Mouse (Mus musculus) MEL (cell line): ENCODE results near the gene Slc39a2. TPM values are rescaled to one million over a fixed set of nuclear protein-coding genes. Genes with fewer than 3 reads are reported as not detected.

Experiments
- DNase-seq: peaks from one replicate; pipeline ENCODE4 v3.0.0; 2011; ENCODE audit warnings: low read depth, low spot score
- H3K27ac ChIP-seq: 2 replicates; pipeline ENCODE4 v1.5.1; 2012; ENCODE audit warnings: low read depth, mild to moderate bottlenecking, control low read depth, low read length, moderate library complexity; ENCODE audit not compliant: control insufficient read depth
- H3K27me3 ChIP-seq, 2 experiments: fragments of 150-350 bp in 1 of 2; sonication (generic) in 1 of 2; 2 replicates each; pipeline ENCODE4 v1.6.1; 2012; ENCODE audit warnings: low read length in 2 of 2, mild to moderate bottlenecking in 2 of 2, improper control_type of control experiment in 1 of 2, moderate library complexity in 1 of 2; ENCODE audit not compliant: insufficient read depth in 2 of 2, control insufficient read depth in 1 of 2
- H3K36me3 ChIP-seq, 2 experiments: 2 replicates each; pipeline ENCODE4 v1.6.1; 2012 to 2014; ENCODE audit warnings: low read length in 2 of 2, improper control_type of control experiment in 1 of 2, inconsistent platforms in 1 of 2, mild to moderate bottlenecking in 1 of 2; ENCODE audit not compliant: insufficient read depth in 2 of 2, control insufficient read depth in 1 of 2
- H3K4me1 ChIP-seq, 2 experiments: fragments of 150-350 bp in 1 of 2; sonication (generic) in 1 of 2; 2 replicates each; pipeline ENCODE4 v1.6.1; 2012; ENCODE audit warnings: low read length in 2 of 2, improper control_type of control experiment in 1 of 2, mild to moderate bottlenecking in 1 of 2; ENCODE audit not compliant: insufficient read depth in 2 of 2, control insufficient read depth in 1 of 2
- H3K4me3 ChIP-seq, 2 experiments: fragments of 150-350 bp in 1 of 2; sonication (generic) in 1 of 2; 2 replicates each; pipeline ENCODE4 v1.5.1; 2012; ENCODE audit warnings: low read depth in 2 of 2, low read length in 2 of 2, mild to moderate bottlenecking in 2 of 2, moderate library complexity in 2 of 2, control low read depth in 1 of 2, improper control_type of control experiment in 1 of 2; ENCODE audit not compliant: control insufficient read depth in 1 of 2, insufficient read depth in 1 of 2
- H3K79me2 ChIP-seq: 2 replicates; pipeline ENCODE4 v1.6.1; 2012; ENCODE audit warnings: mild to moderate bottlenecking, low read length, moderate library complexity; ENCODE audit not compliant: control insufficient read depth, poor library complexity, insufficient read depth
- H3K9ac ChIP-seq: 2 replicates; pipeline ENCODE4 v1.6.1; 2012; ENCODE audit warnings: low read depth, mild to moderate bottlenecking, control low read depth, low read length, moderate library complexity; ENCODE audit not compliant: control insufficient read depth, poor library complexity, severe bottlenecking
- H3K9me3 ChIP-seq: fragments of 150-350 bp; sonication (generic); replicated peaks from 2 replicates; pipeline ENCODE4 v1.6.1; 2012; ENCODE audit warnings: mild to moderate bottlenecking, low read length, improper control_type of control experiment, moderate library complexity; ENCODE audit not compliant: insufficient read depth
- BHLHE40 ChIP-seq: IDR thresholded peaks from 2 replicates; pipeline ENCODE4 v1.6.1; 2012; ENCODE audit warnings: low read depth, mild to moderate bottlenecking, inconsistent platforms, low read length, improper control_type of control experiment, borderline replicate concordance
- CHD1 ChIP-seq: IDR thresholded peaks from 2 replicates; pipeline ENCODE4 v1.6.1; 2012; ENCODE audit warnings: low read depth, mild to moderate bottlenecking, inconsistent platforms, low read length, improper control_type of control experiment
- CHD2 ChIP-seq: IDR thresholded peaks from 2 replicates; pipeline ENCODE4 v1.6.1; 2011; ENCODE audit warnings: low read length, improper control_type of control experiment
- ELF1 ChIP-seq: IDR thresholded peaks from 2 replicates; pipeline ENCODE4 v1.6.1; 2014; ENCODE audit warnings: low read depth, mild to moderate bottlenecking, inconsistent platforms, low read length, improper control_type of control experiment, moderate library complexity
- ETS1 ChIP-seq: IDR thresholded peaks from 2 replicates; pipeline ENCODE4 v1.6.1; 2012; ENCODE audit warnings: low read depth, mild to moderate bottlenecking, inconsistent platforms, low read length, improper control_type of control experiment, moderate library complexity
- GATA1 ChIP-seq: IDR thresholded peaks from 2 replicates; pipeline ENCODE4 v1.6.1; 2011; ENCODE audit warnings: low read depth, low read length, improper control_type of control experiment
- KAT2A ChIP-seq: conservative IDR thresholded peaks from 2 replicates; pipeline ENCODE4 v1.6.1; 2012; ENCODE audit warnings: low read depth, low read length, improper control_type of control experiment, inconsistent platforms
- MAZ ChIP-seq: IDR thresholded peaks from 2 replicates; pipeline ENCODE4 v1.6.1; 2012; ENCODE audit warnings: low read depth, mild to moderate bottlenecking, inconsistent platforms, low read length, improper control_type of control experiment
- MYB ChIP-seq: IDR thresholded peaks from 2 replicates; pipeline ENCODE4 v1.6.1; 2011; ENCODE audit warnings: mild to moderate bottlenecking, low read depth, low read length, improper control_type of control experiment
- NELFE ChIP-seq: IDR thresholded peaks from 2 replicates; pipeline ENCODE4 v1.6.1; 2011; ENCODE audit warnings: low read depth, low read length, improper control_type of control experiment
- POLR2A ChIP-seq, 2 experiments: IDR thresholded peaks; 2 replicates each; pipeline ENCODE4 v1.6.1; 2011 to 2012; ENCODE audit warnings: low read length in 2 of 2, mild to moderate bottlenecking in 2 of 2, control low read depth in 1 of 2, improper control_type of control experiment in 1 of 2, low read depth in 1 of 2, moderate library complexity in 1 of 2; ENCODE audit not compliant: control insufficient read depth in 1 of 2, insufficient read depth in 1 of 2, poor library complexity in 1 of 2
- POLR2AphosphoS5 ChIP-seq: IDR thresholded peaks from 2 replicates; pipeline ENCODE4 v1.6.1; 2012; ENCODE audit warnings: low read depth, borderline replicate concordance, mild to moderate bottlenecking, inconsistent platforms, low read length, moderate library complexity, mixed read lengths
- RAD21 ChIP-seq: IDR thresholded peaks from 2 replicates; pipeline ENCODE4 v1.6.1; 2011; ENCODE audit warnings: mild to moderate bottlenecking, low read depth, low read length, improper control_type of control experiment
- RCOR1 ChIP-seq: IDR thresholded peaks from 2 replicates; pipeline ENCODE4 v1.6.1; 2012; ENCODE audit warnings: low read depth, mild to moderate bottlenecking, inconsistent platforms, low read length, improper control_type of control experiment
- TAL1 ChIP-seq: IDR thresholded peaks from 2 replicates; pipeline ENCODE4 v1.6.1; 2012; ENCODE audit warnings: mild to moderate bottlenecking, inconsistent platforms, low read length, moderate library complexity, mixed read lengths
- TCF12 ChIP-seq: IDR thresholded peaks from 2 replicates; pipeline ENCODE4 v1.6.1; 2014; ENCODE audit warnings: low read depth, mild to moderate bottlenecking, inconsistent platforms, low read length, improper control_type of control experiment, moderate library complexity
- USF2 ChIP-seq, 2 experiments: IDR thresholded peaks; 2 replicates each; pipeline ENCODE4 v1.6.1; 2011 to 2012; ENCODE audit warnings: improper control_type of control experiment in 2 of 2, low read length in 2 of 2, borderline replicate concordance in 1 of 2, inconsistent platforms in 1 of 2, low read depth in 1 of 2, mild to moderate bottlenecking in 1 of 2; ENCODE audit not compliant: insufficient read depth in 1 of 2
- ZC3H11A ChIP-seq: IDR thresholded peaks from 2 replicates; pipeline ENCODE4 v1.6.1; 2012; ENCODE audit warnings: low read depth, mild to moderate bottlenecking, inconsistent platforms, low read length, improper control_type of control experiment
- polyA plus RNA-seq, 2 experiments: library from polyadenylated mRNA; stranded (reverse) in 1 of 2; unstranded in 1 of 2; fragments of >175 nt in 1 of 2; fragments of >200 nt in 1 of 2; gene quantifications; 2 replicates each; pipeline versions ENCODE4 v1.2.1 to v1.2.4; 2012; ENCODE audit warnings: low replicate concordance in 2 of 2, low read depth in 1 of 2; ENCODE audit not compliant: insufficient read length in 2 of 2, insufficient read depth in 1 of 2, missing spikeins in 1 of 2
- total RNA-seq: library from RNA; depleted of rRNA; stranded (reverse); fragments of 300-350 nt; gene quantifications from 2 replicates; pipeline ENCODE4 v1.2.3, GENCODE M21; 2012

The Slc39a2 gene
- total and polyA plus RNA-seq, 3 experiments: 0.07 TPM; not detected in 2

- no peak for DNase-seq
- Histone ChIP-seq H3K27me3 (no peaks in the 10 kb centered on the region), H3K4me3 (no peak overlapping the region), H3K9me3 (no peaks in the 10 kb centered on the region)
- no peak for TF ChIP-seq USF2 (IDR thresholded peaks at IDR 0.05; ENCODE audit: borderline replicate concordance in 1 of 2, insufficient read depth in 1 of 2, low read depth in 1 of 2, low read length in 2 of 2)
- TF ChIP-seq KAT2A: no peak
- no peak for TF ChIP-seq MAZ
- no peak for TF ChIP-seq NELFE
- TF ChIP-seq ZC3H11A: no peak
- no peak for TF ChIP-seq ETS1
- no peak for TF ChIP-seq TCF12
- TF ChIP-seq ELF1: no peak
- TF ChIP-seq BHLHE40: no peak
- no peak for TF ChIP-seq MYB
- TF ChIP-seq, all 39 proteins: peak for 0
- H3K27ac ChIP-seq: no peak overlapping the region
- H3K4me1 ChIP-seq: no peaks in the 10 kb centered on the region
- no peaks in the 10 kb centered on the region for H3K36me3 ChIP-seq
- H3K9ac ChIP-seq: no peak overlapping the region
- no peaks in the 10 kb centered on the region for H3K79me2 ChIP-seq
Observed at GRCm38 (mm10) chr14:51921759-51922570, 29.3 kb downstream of the Slc39a2 start.

GRCm38 (mm10) chr14:51922571-51922865 is 29.8 kb downstream of the Slc39a2 start, which contains the start of gene Rnase13:
TSS of gene Rnase13 (minus strand) at chr14:51922773.
- H3K9me3 ChIP-seq: no peaks in the 10 kb centered on the region
- H3K9ac ChIP-seq: no peak within 1 kb of the TSS
- no peak within 1 kb of the TSS for H3K4me3 ChIP-seq
- H3K79me2 ChIP-seq: no peaks in the 10 kb centered on the region
- H3K36me3 ChIP-seq: no peaks in the 10 kb centered on the region
- no peaks in the 10 kb centered on the region for H3K4me1 ChIP-seq
- DNase-seq: no peak
- H3K27ac ChIP-seq: no peak within 1 kb of the TSS
- no peak for TF ChIP-seq GATA1
- TF ChIP-seq CHD1: no peak
- no peak for TF ChIP-seq POLR2AphosphoS5
- TF ChIP-seq POLR2A (IDR thresholded peaks at IDR 0.05; ENCODE audit: control insufficient read depth in 1 of 2, insufficient read depth in 1 of 2, low read depth in 1 of 2, low read length in 2 of 2, poor library complexity in 1 of 2): no peak
- TF ChIP-seq RAD21: no peak
- no peak for TF ChIP-seq RCOR1
- TF ChIP-seq MAZ: no peak
- TF ChIP-seq TAL1: no peak
- TF ChIP-seq CHD2: no peak
- H3K27me3 ChIP-seq: no peaks in the 10 kb centered on the region
